Mouse (Mus musculus) cerebellum, adult 2 months (tissue): Measurements from ENCODE around the gene Wdr95. TPM values are rescaled to one million over a fixed set of nuclear protein-coding genes. Genes with fewer than 3 reads are reported as not detected.

Source experiments
- DNase-seq, 2 experiments: peaks; one replicate each; pipeline ENCODE4 v3.0.0; 2021
- H3K27ac ChIP-seq: fragments of 200-500 bp; 2 replicates; pipeline ENCODE4 v1.5.1; 2012; ENCODE audit warnings: low read length, control low read depth, inconsistent platforms; ENCODE audit not compliant: insufficient read depth
- H3K27me3 ChIP-seq: fragments of 200-500 bp; 2 replicates; pipeline ENCODE4 v1.6.1; 2012; ENCODE audit warnings: inconsistent platforms, mild to moderate bottlenecking, low read length, moderate library complexity; ENCODE audit not compliant: control insufficient read depth, insufficient read depth
- H3K4me1 ChIP-seq: fragments of 200-500 bp; 2 replicates; pipeline ENCODE4 v1.6.1; 2011; ENCODE audit warnings: low read length; ENCODE audit not compliant: control insufficient read depth, insufficient read depth
- H3K4me3 ChIP-seq: fragments of 200-500 bp; replicated peaks from 2 replicates; pipeline ENCODE3; 2011; ENCODE audit warnings: mild to moderate bottlenecking, low read depth, low read length, control low read depth; ENCODE audit not compliant: insufficient read depth
- CTCF ChIP-seq: fragments of 200-500 bp; IDR thresholded peaks from 2 replicates; pipeline ENCODE4 v1.5.1; 2011; ENCODE audit warnings: low read depth, mild to moderate bottlenecking, control low read depth, low read length, moderate library complexity, borderline replicate concordance; ENCODE audit not compliant: insufficient read depth
- POLR2A ChIP-seq: fragments of 200-500 bp; IDR thresholded peaks from 2 replicates; pipeline ENCODE4 v1.6.1; 2011; ENCODE audit warnings: low read length, control low read depth, borderline replicate concordance; ENCODE audit not compliant: insufficient read depth
- WGBS: fragments of 180-500 bp; shearing (Covaris S2); methylation state at CpG from one replicate; pipeline ENCODE4 v1.1.7; 2018; 5-methylcytosine and 5-hydroxymethylcytosine counted together
- polyA plus RNA-seq: library from polyadenylated mRNA; depleted of rRNA; stranded (reverse); fragments of >200 nt; gene quantifications from 2 replicates; pipeline ENCODE4 v1.2.3, GENCODE M21; 2012

Wdr95 gene
- polyA plus RNA-seq, 1 experiment: 0.29 TPM

DNA sequence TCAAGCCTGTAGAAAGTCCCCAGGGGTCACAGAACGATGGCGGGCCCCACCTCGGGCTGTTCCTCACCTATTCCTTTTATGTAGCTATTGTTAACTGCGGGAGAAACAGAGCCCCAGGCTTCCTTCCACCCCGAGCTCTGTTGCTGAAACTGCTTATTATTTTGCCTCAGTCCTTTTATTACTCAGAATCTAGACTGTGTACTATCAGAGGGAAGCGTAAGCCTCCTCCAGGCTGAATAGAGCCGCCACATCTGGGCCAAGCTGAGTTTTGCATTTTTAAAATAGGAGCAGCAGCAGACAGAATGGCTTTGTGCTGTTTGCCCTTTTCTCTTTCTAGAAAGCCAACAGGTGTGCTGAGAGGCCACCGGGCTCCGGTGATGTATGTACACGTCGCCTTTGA, 37.5 kb downstream of the Wdr95 start:
- no peak for DNase-seq
- 61% methylated on average over 11 of the region's 11 CpGs for WGBS
- Histone ChIP-seq H3K4me3 (no peak overlapping the region), H3K27ac (no peak overlapping the region), H3K27me3 (no peaks in the 10 kb centered on the region), H3K4me1 (no peaks in the 10 kb centered on the region)
- TF ChIP-seq POLR2A (no peak), CTCF (no peak)

DNA sequence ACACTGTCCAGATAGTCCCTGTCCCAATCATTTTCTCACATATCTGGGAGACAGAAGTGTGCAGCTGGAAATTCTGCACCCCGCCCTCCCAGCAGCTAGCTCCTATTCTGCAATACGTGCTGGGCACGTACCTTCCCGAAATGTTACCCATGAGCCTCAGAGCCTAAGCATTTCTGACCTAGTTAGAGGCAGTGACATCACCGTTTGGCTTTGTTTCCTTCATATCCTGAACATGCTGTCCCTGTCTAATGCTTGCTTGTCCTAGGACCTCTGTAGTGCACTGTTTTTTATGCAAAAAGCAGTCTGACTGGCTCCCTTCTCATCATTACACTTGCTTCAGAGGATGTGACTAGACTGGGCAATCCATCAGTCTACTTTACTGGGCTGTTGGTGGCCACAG, 38.5 kb downstream of the Wdr95 start:
- no peak for TF ChIP-seq POLR2A
- TF ChIP-seq CTCF: no peak
- Histone ChIP-seq H3K4me1 (no peaks in the 10 kb centered on the region), H3K27ac (peak overlapping the region; percentile 49; the same call in 1 of the 2 replicates), H3K4me3 (no peak overlapping the region), H3K27me3 (no peaks in the 10 kb centered on the region)
- peak; percentile 34 to 77 for DNase-seq
- 39% methylated on average over 5 of the region's 5 CpGs for WGBS

DNA sequence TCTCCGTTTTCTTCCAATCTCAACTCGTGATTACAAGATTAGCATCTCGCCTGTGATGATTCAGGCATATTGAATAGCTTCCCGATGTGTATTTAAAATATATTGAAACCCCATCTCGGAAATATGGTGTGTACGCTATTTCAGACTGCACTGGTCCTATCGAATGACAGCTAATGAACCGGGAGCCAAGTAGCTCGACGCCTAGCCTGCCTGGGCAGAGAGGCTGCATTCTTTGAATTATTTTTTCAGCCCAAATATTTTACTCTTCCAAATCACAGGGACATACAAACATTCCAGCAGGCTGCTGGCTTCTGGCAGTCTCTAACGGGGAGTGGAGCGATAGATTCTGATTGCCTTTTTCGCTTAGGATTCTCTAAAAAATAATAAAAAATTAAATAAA, 40.5 kb downstream of the Wdr95 start:
- no peak for DNase-seq
- Histone ChIP-seq H3K4me3 (no peak overlapping the region), H3K27me3 (no peaks in the 10 kb centered on the region), H3K27ac (no peak overlapping the region), H3K4me1 (no peaks in the 10 kb centered on the region)
- 77% methylated on average over 13 of the region's 13 CpGs for WGBS
- TF ChIP-seq CTCF: no peak
- TF ChIP-seq POLR2A: no peak

DNA sequence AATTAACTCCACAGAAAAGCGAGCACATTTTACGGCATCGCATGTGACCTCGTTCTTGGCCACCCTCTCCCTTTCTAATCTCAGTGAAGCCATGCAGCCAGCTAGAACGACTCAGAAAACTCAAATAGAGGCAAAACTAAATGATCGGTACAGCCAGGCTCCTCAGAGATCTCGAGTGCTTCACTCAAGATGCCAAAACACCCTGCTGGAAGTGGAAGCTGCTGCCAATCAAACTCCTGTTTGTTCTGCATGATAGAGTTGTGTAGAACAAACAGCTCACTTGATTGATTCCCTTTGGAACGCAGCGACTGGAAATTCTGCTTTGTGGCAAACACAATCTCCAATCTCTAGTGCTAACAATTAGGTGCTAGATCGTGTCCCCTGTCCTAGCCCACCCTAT, 48.5 kb downstream of the Wdr95 start:
- Histone ChIP-seq H3K27ac (no peak overlapping the region), H3K27me3 (no peaks in the 10 kb centered on the region), H3K4me1 (no peaks in the 10 kb centered on the region), H3K4me3 (no peak overlapping the region)
- no peak for TF ChIP-seq POLR2A
- TF ChIP-seq CTCF: no peak
- DNase-seq: no peak
- WGBS: 21% methylated on average over 10 of the region's 10 CpGs

DNA sequence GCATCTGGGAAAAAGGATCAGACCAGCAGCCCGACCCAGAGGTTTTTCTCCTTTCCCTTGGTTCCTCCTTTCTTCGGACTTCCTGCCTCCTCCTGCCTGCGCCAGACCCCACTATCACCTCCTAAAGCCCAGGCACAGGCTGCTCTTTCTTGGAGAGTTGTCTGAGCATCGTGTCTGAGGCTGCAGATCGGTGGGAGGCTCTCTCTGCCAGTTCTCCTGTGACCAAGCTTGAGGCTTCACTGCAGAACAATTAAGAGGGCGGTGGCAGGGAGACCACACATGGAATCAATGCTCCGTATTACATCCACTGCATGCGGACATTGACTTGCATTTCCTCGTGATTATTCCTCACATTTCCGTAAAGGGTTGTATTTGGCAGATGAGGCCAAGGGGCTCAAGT, 49.0 kb downstream of the Wdr95 start:
- H3K27ac ChIP-seq: no peak overlapping the region
- no peak for DNase-seq
- WGBS: 25% methylated on average over 10 of the region's 10 CpGs

DNA sequence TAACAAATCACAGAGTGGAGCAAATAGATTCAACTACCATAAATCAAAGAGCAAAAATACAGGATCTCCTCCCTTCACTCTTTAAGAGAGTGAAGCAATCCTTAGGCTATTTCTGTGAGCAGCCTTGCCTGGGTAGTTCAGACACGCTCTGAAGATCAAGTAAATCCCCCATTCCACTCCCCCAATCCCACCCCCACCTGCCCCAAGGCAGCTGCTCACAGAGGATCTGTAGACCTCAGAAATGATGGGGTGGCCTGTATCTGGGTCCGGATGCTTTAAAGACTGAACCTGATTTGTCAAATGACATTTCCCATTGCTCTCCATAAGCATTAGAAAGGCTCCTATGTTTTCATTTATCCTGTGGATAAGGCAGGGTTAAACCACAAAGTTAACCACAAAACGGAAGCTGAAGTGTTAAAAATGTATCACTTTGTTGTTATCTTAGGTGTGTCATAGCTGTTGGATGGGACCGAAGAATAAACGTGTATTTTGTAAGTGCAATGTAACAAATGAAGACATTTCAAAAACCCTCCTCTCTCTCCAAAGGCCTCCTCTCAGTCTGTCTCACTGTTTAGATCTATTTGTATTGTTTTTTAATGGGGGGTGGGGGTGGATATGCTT, 54.3 kb downstream of the Wdr95 start:
- WGBS: 79% methylated on average over 5 of the region's 5 CpGs
- Histone ChIP-seq H3K27ac (no peak overlapping the region), H3K4me3 (no peak overlapping the region), H3K4me1 (no peaks in the 10 kb centered on the region), H3K27me3 (no peaks in the 10 kb centered on the region)
- no peak for DNase-seq
- TF ChIP-seq CTCF (no peak), POLR2A (no peak)

More for the DNA sequence above, 49.0 kb downstream of the Wdr95 start:
- H3K4me1 ChIP-seq: no peaks in the 10 kb centered on the region
- no peak overlapping the region for H3K4me3 ChIP-seq
- TF ChIP-seq POLR2A: no peak
- no peak for TF ChIP-seq CTCF
- H3K27me3 ChIP-seq: no peaks in the 10 kb centered on the region

DNA sequence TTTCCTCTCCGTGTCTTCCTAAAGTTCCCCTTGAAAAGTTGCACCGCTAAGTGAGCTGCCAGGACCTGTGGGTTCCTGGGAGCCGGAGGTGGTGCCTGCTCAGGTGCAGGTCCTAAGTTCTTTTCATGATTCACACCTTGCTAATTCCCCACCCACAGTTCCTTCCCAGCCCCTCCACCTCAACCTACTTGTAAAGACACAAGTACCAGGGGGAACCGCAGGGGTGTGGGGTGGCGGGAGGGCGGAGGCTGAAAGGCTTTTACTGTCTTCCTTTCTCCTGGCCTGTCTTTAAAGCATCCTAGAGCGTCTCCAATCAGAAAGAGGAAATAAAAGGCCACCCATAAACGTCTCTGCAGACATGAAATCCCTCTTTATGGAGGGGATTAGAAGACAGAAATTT, 55.0 kb downstream of the Wdr95 start:
- no peak overlapping the region for H3K27ac ChIP-seq
- WGBS: 49% methylated on average over 8 of the region's 8 CpGs

DNA sequence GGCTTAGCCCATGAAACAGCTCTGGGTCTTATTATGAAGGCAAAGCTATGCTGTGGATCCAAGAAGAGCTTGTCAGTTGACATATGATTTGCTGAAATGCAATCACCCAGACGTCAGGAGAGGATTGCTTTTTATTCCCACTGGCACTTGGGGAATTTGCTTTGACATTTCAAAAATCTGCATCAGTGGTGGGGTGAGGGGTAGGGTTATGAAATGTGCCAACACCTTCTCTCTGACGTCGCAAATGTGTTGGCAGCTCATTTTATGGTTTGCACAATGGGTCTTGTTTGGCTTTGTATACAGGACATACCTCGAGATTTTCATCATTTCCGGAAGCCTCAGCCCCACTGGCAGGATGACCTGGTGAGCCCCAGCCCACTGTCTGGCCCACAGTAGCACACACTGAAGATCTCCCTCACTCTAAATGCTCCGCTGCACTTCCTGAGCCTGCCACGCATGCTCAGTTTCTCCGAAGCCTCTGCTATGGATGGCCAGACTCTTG, 55.7 kb downstream of the Wdr95 start:
- DNase-seq: no peak
- Histone ChIP-seq H3K4me3 (no peak overlapping the region), H3K4me1 (no peaks in the 10 kb centered on the region), H3K27me3 (no peaks in the 10 kb centered on the region), H3K27ac (no peak overlapping the region)
- no peak for TF ChIP-seq CTCF
- no peak for TF ChIP-seq POLR2A
- 54% methylated on average over 8 of the region's 8 CpGs for WGBS

More for the DNA sequence above, 55.0 kb downstream of the Wdr95 start:
- Histone ChIP-seq H3K4me1 (no peaks in the 10 kb centered on the region), H3K4me3 (no peak overlapping the region), H3K27me3 (no peaks in the 10 kb centered on the region)
- no peak for DNase-seq
- TF ChIP-seq POLR2A (no peak), CTCF (no peak)
